Mouse (Mus musculus): Measurements from ENCODE around the gene P2ry13. TPM values are rescaled to one million over a fixed set of nuclear protein-coding genes. Genes with fewer than 3 reads are reported as not detected.

P2ry13 gene
- total and polyA plus RNA-seq, 2 experiments from 2014 or later: 0.53 TPM; not detected in 1

GRCm38 (mm10) chr3:59234878-59235277 is 24.2 kb upstream of the P2ry13 start:
- ATAC-seq (ENCODE audit: insufficient read depth, low read depth) (no peak), DNase-seq (ENCODE audit: low spot score) (no peak)
- no peak overlapping the region for H3K9ac ChIP-seq (replicated peaks; ENCODE audit: low read depth, low read length)
- WGBS: 74% methylated on average over 5 of the region's 5 CpGs
- no peaks in the 10 kb centered on the region for H3K27me3 ChIP-seq (ENCODE audit: control insufficient read depth, insufficient read depth, low read length)
- no peaks in the 10 kb centered on the region for H3K36me3 ChIP-seq (replicated peaks; ENCODE audit: control insufficient read depth, insufficient read depth, low read length)
- H3K4me3 ChIP-seq (ENCODE audit: low read depth, low read length): no peak overlapping the region
- no peaks in the 10 kb centered on the region for H3K4me1 ChIP-seq (ENCODE audit: control insufficient read depth, insufficient read depth)
- TF ChIP-seq EP300 (IDR thresholded peaks at IDR 0.05; ENCODE audit: low read depth) (no peak), CTCF (IDR thresholded peaks at IDR 0.05; ENCODE audit: low read depth) (no peak)
- H3K4me2 ChIP-seq (ENCODE audit: low read depth, low read length): no peak overlapping the region
- H3K27ac ChIP-seq (ENCODE audit: low read depth): no peak overlapping the region
- no peaks in the 10 kb centered on the region for H3K9me3 ChIP-seq (replicated peaks; ENCODE audit: control insufficient read depth, low read length)

GRCm38 (mm10) chr3:59230912-59231311 is 20.2 kb upstream of the P2ry13 start:
- Histone ChIP-seq H3K36me3 (replicated peaks; ENCODE audit: control insufficient read depth, insufficient read depth, low read length) (no peaks in the 10 kb centered on the region), H3K4me1 (ENCODE audit: control insufficient read depth, insufficient read depth) (peaks cover 11% of the 10 kb centered on the region), H3K27me3 (ENCODE audit: control insufficient read depth, insufficient read depth, low read length) (no peaks in the 10 kb centered on the region), H3K4me3 (ENCODE audit: low read depth, low read length) (no peak overlapping the region), H3K9ac (replicated peaks; ENCODE audit: low read depth, low read length) (no peak overlapping the region), H3K27ac (ENCODE audit: low read depth) (no peak overlapping the region), H3K9me3 (replicated peaks; ENCODE audit: control insufficient read depth, low read length) (no peaks in the 10 kb centered on the region), H3K4me2 (ENCODE audit: low read depth, low read length) (no peak overlapping the region)
- WGBS: 56% methylated on average over 3 of the region's 3 CpGs
- no peak for ATAC-seq (ENCODE audit: insufficient read depth, low read depth)
- no peak for TF ChIP-seq EP300 (IDR thresholded peaks at IDR 0.05; ENCODE audit: low read depth)
- TF ChIP-seq CTCF (IDR thresholded peaks at IDR 0.05; ENCODE audit: low read depth): no peak
- DNase-seq (ENCODE audit: low spot score): no peak

GRCm38 (mm10) chr3:59228730-59229551 is 18.3 kb upstream of the P2ry13 start:
- Histone ChIP-seq H3K4me3 (ENCODE audit: low read depth, low read length) (peak overlapping the region; percentile 23), H3K9ac (replicated peaks; ENCODE audit: low read depth, low read length) (0 out of 2 replicates have a peak overlapping the region, but pooled peaks have one; percentile 19)
- peak; percentile 57 for DNase-seq (ENCODE audit: low spot score)

GRCm38 (mm10) chr3:59227696-59228095 is 17.0 kb upstream of the P2ry13 start:
- DNase-seq (ENCODE audit: low spot score) (no peak), ATAC-seq (ENCODE audit: insufficient read depth, low read depth) (no peak)
- Histone ChIP-seq H3K4me2 (ENCODE audit: low read depth, low read length) (no peak overlapping the region), H3K27ac (ENCODE audit: low read depth) (no peak overlapping the region), H3K4me1 (ENCODE audit: control insufficient read depth, insufficient read depth) (peaks cover 11% of the 10 kb centered on the region), H3K36me3 (replicated peaks; ENCODE audit: control insufficient read depth, insufficient read depth, low read length) (no peaks in the 10 kb centered on the region), H3K9ac (replicated peaks; ENCODE audit: low read depth, low read length) (no peak overlapping the region), H3K4me3 (ENCODE audit: low read depth, low read length) (no peak overlapping the region), H3K9me3 (replicated peaks; ENCODE audit: control insufficient read depth, low read length) (no peaks in the 10 kb centered on the region), H3K27me3 (ENCODE audit: control insufficient read depth, insufficient read depth, low read length) (no peaks in the 10 kb centered on the region)
- 94% methylated on average over 9 of the region's 9 CpGs for WGBS
- TF ChIP-seq EP300 (IDR thresholded peaks at IDR 0.05; ENCODE audit: low read depth) (no peak), CTCF (IDR thresholded peaks at IDR 0.05; ENCODE audit: low read depth) (no peak)

More at GRCm38 (mm10) chr3:59228730-59229551, 18.3 kb upstream of the P2ry13 start:
- Histone ChIP-seq H3K4me2 (ENCODE audit: low read depth, low read length) (peak overlapping the region; percentile 53), H3K4me1 (ENCODE audit: control insufficient read depth, insufficient read depth) (peaks cover 11% of the 10 kb centered on the region), H3K27ac (ENCODE audit: low read depth) (peak overlapping the region; percentile 83), H3K27me3 (ENCODE audit: control insufficient read depth, insufficient read depth, low read length) (no peaks in the 10 kb centered on the region), H3K36me3 (replicated peaks; ENCODE audit: control insufficient read depth, insufficient read depth, low read length) (no peaks in the 10 kb centered on the region), H3K9me3 (replicated peaks; ENCODE audit: control insufficient read depth, low read length) (no peaks in the 10 kb centered on the region)
- WGBS: 19% methylated on average over 10 of the region's 10 CpGs
- ATAC-seq (ENCODE audit: insufficient read depth, low read depth): peak; percentile 70
- no peak for TF ChIP-seq EP300 (IDR thresholded peaks at IDR 0.05; ENCODE audit: low read depth)
- TF ChIP-seq CTCF (IDR thresholded peaks at IDR 0.05; ENCODE audit: low read depth): no peak

GRCm38 (mm10) chr3:59225411-59225810 is 14.7 kb upstream of the P2ry13 start:
- no peak overlapping the region for H3K4me3 ChIP-seq (ENCODE audit: low read depth, low read length)
- no peaks in the 10 kb centered on the region for H3K27me3 ChIP-seq (ENCODE audit: control insufficient read depth, insufficient read depth, low read length)
- no peak for ATAC-seq (ENCODE audit: insufficient read depth, low read depth)
- no peak overlapping the region for H3K9ac ChIP-seq (replicated peaks; ENCODE audit: low read depth, low read length)
- no peak for TF ChIP-seq EP300 (IDR thresholded peaks at IDR 0.05; ENCODE audit: low read depth)
- TF ChIP-seq CTCF (IDR thresholded peaks at IDR 0.05; ENCODE audit: low read depth): no peak
- no peak overlapping the region for H3K27ac ChIP-seq (ENCODE audit: low read depth)
- no peak overlapping the region for H3K4me2 ChIP-seq (ENCODE audit: low read depth, low read length)
- no peaks in the 10 kb centered on the region for H3K9me3 ChIP-seq (replicated peaks; ENCODE audit: control insufficient read depth, low read length)
- no peaks in the 10 kb centered on the region for H3K36me3 ChIP-seq (replicated peaks; ENCODE audit: control insufficient read depth, insufficient read depth, low read length)
- DNase-seq (ENCODE audit: low spot score): no peak
- peaks cover 11% of the 10 kb centered on the region for H3K4me1 ChIP-seq (ENCODE audit: control insufficient read depth, insufficient read depth)

Data from heart, postnatal 0 days (tissue).